Mouse (Mus musculus) brain, embryonic 14.5 days (tissue): ENCODE results near the gene Fxyd6.

ENCODE experiments used
- CTCF ChIP-seq: fragments of 200-500 bp; IDR thresholded peaks from 2 replicates; pipeline ENCODE4 v1.5.1; 2012; ENCODE audit warnings: inconsistent platforms, mild to moderate bottlenecking, moderate library complexity, borderline replicate concordance; ENCODE audit not compliant: insufficient read depth, insufficient read length; ENCODE audit errors: extremely low read depth
- POLR2A ChIP-seq: fragments of 200-500 bp; IDR thresholded peaks from 2 replicates; pipeline ENCODE4 v1.6.1; 2012; ENCODE audit warnings: mild to moderate bottlenecking, inconsistent platforms, borderline replicate concordance; ENCODE audit not compliant: poor library complexity, insufficient read depth, insufficient read length, severe bottlenecking; ENCODE audit errors: extremely low read depth

GRCm38 (mm10) chr9:45395796-45396195, 25.8 kb downstream of the Fxyd6 start:
- no peak for TF ChIP-seq CTCF
- TF ChIP-seq POLR2A: no peak
